Mouse (Mus musculus) adrenal gland, postnatal 36 days (tissue): Measurements from ENCODE around the gene Fbxw10. TPM values are rescaled to one million over a fixed set of nuclear protein-coding genes. Genes with fewer than 3 reads are reported as not detected.
A peak's percentile ranks its signal among the peaks of the same experiment; 100 is the strongest.

ENCODE experiments used
- DNase-seq, 2 experiments: peaks; one replicate each; pipeline ENCODE4 v3.0.0; 2021; ENCODE audit warnings: mixed read lengths in 1 of 2
- long read RNA-seq, 2 experiments: library from polyadenylated mRNA; stranded (forward); transcript quantifications; one replicate each; pipeline ENCODE4 v2.0.0; 2021; ENCODE audit warnings: borderline sequencing depth in 2 of 2
- total RNA-seq, 2 experiments: library from RNA; stranded (reverse); gene quantifications; 2 replicates each; pipeline ENCODE4 v1.2.3; 2021

The Fbxw10 gene
- total RNA-seq = under 1 TPM; 0.72 to 0.83 TPM
- long read RNA-seq, experiment 1, partial matches to known transcripts = 0 of 1 reads
- long read RNA-seq, experiment 1, other reads (novel, unspliced or antisense) = 1 of 1 reads
- long read RNA-seq, experiment 2 = 0 reads

DNA sequence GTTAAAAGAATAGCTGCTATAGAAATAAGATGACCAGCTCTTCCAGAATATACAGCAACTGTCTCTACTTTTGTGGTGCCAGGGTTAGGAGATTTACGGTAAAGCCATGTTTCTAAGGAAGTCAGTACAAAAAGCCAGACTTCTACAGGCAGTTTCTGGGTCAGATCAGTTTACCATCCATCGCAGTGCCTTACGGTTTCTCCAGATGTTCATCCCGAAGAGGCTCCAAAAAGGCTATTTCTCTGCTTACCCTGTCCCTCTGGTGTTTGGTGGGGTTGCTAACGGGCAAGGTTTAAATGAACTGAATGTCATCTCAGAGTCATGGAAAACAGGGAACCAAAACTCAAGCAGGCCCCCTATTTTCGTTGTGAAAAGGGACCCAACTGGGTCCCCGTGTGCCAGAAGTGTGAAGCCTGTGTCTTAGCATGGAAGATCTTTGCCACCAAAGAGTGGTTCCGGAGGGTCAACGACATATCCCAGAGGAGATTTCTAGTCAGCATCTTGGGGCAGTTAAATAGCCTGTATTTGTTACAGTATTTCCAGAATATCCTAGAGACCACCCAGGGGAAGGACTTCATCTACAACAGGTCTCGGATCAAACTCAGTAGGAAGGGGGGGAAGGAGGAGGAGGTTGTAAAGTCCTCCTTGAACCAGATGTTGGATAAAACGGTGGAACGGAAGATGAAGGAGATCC is at the start of gene Fbxw10:
Gene Fbxw10 (plus strand): TSS at position 109 of the 694 bp plus-strand sequence.
- DNase-seq = no peak

DNA sequence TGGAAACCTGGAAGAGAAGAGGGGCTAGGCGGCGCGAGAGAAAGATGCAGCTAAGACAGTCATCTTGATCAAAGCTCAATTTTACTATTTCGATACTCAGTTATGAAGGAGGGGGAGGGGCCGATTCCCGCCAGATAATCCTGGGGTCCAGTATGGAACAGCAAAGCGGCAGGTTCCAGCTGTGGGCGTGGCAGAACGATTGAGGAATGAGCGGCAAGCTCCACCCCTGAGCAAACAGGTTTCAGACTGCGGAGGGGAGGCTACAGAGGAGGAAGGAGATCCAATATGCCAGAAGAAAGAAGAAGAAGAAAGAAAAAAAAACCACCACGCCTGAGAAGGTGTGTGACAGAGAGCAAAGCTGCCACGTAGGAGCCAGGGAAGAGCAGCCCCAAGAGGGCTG is 42.8 kb upstream of the Fbxw10 start:
- no peak for DNase-seq

DNA sequence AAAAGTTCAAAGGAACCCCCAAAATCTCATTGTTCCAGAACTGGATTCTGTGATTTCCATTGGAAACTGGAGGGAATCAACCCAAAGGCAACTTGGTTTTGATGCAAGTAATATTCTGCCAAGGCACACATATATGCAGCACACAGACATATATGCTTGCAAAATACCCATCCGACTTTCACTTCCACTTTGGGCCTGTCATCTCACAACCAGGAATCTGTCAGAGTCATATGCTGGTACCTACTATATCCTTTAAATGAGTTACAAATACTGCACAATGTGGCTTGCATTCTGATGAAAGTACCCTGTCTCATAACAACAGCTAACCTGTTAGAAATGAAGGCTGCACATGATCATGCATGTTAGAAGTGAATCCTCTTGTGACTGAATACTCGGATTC is 38.9 kb upstream of the Fbxw10 start:
- no peak for DNase-seq

DNA sequence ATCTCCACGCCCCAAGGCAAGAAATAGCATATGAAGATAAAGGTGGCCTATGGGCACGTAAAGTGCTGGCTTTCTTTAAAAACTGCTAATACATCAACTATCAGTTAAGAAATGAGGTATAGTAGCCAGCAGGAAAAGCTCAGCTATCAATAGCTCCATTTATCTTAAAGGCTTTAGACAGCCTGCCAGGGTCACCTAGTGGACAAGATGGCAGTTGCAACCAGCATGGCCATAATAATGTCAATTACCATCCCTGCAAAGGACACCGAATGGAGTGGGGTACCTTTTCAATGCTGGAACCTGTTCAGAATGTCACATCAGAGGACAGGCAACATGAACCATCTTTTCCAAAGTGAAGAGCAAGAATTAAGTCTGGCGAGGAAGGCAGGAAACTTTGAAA is 37.7 kb upstream of the Fbxw10 start:
- DNase-seq = peak in 1 of 2 experiments; percentile 16

DNA sequence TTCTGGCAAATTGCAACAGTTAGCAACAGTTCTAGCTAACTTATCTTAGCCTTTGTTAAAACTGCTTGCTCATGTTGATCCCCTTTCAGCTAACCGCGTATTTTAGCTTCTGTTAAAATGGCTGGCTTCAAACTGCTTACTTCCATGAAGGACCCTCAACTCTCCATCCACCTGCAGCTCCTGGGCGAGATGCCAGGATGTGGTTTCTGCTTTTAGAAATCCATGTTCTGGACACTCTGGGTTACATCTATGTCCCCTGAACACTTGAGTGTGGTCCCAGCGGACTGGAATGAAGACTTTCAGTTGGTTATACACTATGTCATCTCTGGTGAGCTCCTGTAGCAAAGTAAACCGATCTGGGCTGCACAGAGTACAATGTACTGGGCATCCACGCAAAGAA is 34.6 kb upstream of the Fbxw10 start:
- no peak for DNase-seq

DNA sequence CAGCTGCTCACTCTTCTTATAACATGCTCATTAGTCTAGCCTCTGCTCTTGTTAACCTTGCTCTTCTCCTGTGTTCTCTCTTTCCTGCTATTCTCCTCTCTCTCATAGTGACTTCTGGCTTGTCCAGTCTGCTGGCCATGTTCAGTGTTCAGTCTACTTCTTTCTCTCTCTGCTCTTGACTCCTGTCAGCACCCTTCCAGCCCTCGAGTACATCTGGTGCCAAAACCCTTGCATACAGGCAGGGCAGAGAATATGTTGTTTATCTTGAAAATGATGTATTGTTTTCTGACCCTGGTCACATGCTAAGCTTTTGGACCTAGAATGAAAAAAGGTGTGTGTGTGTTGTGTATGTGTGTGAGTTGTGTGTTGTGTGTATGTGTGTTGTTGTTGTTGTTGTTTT is 33.4 kb upstream of the Fbxw10 start:
- DNase-seq = no peak

DNA sequence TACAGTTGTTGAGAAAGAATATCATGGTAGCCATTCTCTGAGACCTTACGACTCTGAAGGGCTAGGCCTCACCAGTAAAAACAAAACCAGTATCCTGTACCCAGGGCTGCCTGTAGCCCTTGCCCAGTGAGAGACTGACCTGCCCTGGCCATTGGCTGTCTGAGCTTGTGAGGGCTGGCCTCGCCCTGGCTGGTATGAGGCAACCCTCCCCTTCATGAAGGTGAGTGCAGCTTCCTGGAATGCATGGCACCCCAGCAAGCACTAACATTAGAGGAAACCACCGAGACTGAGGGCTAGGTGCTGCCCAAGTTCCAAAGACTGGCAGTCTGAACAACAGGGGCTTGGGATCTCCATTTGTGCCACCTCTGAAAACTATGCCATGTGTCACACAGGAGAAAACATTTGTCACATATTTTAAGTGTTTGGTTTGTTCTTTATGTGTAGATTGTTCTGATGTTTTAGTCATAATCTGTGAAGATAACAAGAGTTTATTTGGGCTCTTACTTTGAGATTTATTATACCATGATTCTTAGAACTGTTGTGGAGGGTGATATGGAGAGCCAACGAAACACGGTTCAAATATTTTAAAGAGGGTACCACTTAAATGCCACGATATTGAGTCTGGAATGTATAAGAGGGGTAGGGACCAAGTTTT is 32.8 kb upstream of the Fbxw10 start:
- DNase-seq = no peak

DNA sequence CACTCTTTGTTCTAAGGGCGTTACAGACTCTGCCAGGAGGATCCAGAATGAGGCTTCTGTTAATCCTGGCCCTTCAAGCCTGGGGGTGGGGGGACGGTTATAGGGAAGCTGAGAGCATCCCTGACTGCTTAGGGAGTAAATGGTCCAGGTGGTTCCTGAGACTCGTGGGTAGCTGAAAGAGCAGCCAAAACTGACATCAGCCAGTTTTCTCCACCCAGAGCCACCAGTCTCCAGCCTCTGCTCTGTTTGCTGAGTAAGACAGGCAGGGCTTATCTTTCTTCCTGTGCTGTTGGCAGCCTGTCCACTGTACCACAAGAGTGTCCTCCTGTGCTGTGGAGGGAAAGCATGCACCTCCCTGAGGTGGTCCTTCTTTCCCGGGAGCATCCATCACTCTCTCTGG is 32.2 kb upstream of the Fbxw10 start:
- DNase-seq = no peak

DNA sequence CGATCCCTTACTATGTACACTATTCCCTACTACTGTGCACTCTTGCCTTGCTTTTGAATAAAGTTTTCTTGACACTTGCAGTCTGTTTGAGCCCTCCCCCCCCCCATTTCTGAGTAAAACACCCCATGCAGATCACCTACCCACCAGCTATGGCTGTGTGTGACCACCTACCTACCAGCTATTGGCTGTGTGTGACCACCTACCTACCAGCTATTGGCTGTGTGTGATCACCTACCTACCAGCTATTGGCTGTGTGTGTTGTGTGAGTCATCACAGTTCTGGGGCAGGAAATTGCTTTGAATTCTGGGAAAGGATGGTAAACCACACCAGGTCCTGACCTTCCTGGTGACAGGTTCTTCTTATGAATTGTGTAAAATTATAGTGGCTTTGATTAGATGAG is 31.4 kb upstream of the Fbxw10 start:
- DNase-seq = no peak

DNA sequence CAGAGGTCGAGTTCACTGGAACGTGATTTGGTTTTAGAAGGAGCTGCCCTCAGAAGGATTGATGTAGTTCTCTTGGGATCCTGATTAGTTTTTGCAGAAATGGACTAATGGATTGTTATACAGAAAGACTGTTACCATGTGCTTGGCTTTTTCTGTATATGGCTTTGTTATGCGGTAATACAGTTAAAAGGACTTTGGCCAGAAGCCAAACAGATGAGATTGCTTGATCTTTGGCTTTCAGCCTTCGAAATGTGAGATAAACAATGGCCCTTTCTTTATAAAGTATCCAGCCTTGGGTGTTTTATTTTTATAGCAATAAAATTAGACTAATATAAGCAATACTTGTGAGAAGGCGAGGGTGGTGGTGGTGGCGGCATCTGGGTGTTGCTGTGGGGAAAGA is 30.3 kb upstream of the Fbxw10 start:
- no peak for DNase-seq

DNA sequence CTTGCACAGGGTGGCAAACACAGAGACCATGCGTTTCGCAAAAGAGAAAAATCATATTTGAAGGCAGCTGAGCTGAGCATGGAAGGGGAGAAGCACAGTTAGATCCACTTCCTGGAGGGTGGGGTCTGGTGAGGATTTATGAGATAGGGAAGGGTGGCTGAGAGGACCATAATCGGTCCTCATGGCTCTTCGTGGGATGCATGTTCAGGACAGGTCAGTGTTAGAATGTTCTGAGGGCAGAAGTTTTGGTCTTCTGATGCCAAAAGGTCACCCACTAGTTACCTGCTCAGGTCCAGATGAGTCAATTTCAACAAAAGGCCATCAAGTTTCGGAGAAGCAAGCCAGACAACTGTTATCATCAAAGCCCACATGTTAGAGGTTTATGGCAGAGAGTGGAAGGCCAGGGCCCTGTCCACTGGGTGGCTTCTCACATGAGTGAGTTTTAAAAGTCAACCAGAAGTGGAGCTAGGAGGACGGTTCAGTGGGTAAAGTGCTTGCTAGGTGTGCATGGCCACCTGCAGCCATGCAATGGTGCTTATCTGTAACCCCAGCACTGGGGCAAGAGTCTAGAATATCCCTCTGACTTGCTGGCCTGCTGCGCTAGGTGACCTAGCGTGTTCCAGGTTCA is 27.7 kb upstream of the Fbxw10 start:
- DNase-seq = no peak

DNA sequence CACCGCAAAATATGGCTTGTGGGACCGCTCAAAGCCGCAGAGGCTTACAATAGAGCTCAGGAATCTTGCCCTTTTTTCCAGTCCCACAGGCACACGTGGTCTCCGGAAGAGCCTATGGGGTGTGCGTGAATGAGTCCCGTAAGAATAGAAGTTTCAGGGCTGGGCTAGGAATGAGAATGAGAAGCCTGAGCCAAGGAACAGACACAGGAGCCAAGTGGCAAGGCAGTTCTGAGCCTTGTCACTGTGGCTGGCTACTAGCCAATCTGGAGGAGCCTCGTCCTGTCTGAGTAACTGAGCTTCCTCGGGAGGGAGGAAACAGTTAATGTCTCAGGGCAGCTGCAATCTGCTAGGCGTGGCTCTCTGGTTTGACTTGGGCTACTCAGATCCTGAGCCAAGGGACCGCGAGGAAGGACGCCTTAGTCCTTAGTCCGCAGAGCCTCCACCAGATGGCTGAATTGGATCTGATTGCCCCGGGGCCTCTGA is 26.8 kb upstream of the Fbxw10 start, which contains the start of gene Trim16:
Gene Trim16 (plus strand): TSS at position 173 of the 483 bp plus-strand sequence.
- DNase-seq = peak; percentile 73 to 80

DNA sequence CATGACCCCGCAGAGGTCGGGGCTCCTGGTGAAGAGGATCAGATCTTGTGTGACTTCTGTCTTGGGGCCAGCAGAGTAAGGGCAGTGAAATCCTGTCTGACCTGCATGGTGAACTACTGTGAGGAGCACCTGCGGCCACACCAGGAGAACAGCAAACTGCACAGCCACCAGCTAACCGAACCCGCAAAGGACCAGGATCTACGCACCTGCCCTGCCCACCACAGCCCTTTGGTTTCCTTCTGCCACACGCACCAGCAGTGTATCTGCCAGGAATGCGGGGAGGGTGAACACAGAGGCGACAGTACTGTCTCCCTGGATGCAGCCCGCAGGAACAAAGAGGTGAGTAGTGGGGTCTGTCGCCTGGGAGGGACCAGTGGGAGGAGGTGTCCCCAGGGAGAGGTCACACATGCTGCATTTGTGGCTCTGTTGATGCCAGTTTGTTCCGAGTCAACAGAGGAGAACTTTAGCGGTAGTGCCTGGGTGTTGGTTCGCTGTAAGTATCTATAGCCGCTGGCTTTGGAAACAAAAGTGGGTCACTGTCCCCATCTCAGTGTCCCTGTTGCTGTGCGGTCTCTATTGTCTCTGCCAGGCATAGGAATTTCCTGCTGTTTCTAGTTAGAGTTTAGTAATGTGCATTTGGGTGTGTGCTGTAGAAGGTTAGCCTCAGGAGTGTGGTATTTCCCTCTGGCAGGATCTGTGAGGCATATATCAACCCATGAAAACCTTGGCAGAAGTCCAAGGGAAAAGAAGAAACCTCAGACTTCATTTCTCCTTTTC is 26.0 kb upstream of the Fbxw10 start:
- peak; percentile 15 to 23 for DNase-seq

DNA sequence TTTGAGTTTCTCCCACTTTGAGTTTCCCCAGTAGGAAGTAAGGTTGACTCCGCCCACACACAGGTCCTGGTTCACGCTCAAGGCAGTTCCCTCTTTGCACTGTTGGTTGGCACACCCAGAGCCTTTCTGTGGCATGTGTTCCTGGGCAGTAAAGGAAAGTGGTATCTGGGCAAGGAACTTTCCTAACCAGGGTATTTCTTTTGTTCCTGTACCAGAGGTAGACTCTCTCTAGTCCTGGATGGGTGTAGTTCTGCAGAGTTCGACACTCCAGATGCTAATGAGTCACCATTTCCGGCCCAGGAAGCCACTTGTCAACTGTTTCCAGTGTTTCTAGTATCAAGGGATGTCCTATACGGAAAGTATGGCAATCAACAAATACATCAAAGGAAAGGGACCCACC is 25.0 kb upstream of the Fbxw10 start:
- DNase-seq = peak; percentile 26 to 27

DNA sequence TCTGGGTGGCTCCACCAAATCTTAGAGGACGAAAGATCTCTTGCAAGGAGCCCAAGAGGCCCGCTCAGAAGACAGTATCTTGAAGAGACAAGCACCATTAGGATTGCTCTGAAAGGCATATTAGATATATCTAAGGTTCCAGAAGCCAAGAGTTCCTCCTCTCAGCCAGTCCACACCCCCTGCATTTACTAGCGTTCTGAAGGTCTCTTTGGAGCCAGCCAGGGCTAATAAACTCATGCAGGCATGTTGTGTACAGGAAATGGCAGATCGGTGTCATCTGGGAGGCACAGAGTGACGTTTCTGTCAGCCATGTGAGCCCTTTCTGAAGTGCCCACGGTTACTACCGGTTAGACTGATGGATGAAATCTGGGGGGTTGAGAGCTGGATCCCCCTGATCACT is 22.7 kb upstream of the Fbxw10 start:
- no peak for DNase-seq

DNA sequence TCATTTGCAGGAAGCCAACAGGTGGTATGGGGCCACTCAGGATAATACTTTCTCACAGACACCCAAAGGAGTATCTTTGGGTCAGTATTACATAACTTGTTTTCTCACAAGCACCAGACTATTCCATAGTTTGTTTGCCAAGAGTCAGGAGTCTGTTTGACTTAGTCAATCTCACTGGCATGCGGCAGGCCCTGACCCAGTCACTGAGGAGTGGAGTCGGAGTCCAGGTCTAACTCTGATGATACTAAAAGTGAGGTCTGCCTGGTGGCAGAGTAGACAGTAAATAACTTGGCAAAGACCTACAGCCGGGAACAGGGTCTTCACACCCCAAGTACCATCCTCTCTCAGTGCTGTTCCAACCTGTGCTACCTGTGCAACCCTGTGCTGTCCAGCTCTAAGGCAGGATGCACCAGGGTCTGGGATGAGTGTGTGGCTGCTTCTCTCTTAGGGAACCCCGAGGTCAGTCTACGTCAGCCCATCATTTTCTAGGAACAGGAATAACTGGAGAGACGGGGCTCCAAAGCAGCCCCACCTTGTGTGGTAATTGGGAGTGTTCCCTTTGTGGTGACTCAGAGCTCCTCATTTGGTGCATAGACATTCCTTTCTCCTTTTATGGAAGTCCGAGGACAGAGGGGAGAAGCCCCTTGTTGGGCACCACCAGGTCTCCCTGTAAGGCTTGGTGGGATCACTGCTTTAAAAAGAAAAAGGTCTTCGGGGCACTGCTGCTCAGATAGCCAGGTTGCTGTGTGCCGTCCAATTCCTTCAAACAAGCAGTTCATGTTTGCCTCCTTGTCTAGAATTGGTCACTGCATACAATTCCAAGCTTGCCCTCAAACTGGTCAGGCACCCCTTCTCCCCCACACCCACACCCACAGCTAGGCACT is 21.4 kb upstream of the Fbxw10 start:
- no peak for DNase-seq

DNA sequence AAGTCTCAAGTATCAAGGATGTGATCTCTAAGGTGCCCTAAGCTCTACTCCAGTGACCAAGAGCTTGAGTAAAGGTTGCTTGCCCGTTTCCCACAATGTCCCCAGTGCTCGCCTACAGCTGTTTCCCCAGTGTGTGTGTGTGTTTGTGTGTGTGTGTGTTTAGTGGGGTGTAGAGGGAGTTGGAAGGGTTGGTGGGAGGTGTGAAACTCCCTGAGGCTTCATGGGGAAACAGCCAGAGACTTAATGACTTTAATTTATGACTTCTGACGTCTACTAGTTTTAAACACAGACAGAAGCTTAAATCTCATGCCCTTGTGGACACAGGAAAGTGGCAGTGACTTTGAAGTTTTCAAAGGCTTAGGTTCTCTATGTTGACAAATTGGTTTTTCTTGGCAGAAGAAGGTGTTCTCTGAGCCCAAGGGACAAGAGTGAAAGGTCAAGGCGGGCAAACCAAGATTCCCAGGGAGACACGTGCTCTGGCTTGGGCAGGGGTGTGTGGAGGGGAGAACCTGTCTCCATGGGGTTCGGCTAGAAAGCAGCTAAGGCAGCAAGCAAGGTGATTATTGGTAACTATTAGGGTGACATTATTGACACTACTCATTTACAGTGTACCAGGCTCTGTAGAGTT is 20.6 kb upstream of the Fbxw10 start:
- peak; percentile 56 to 72 for DNase-seq

DNA sequence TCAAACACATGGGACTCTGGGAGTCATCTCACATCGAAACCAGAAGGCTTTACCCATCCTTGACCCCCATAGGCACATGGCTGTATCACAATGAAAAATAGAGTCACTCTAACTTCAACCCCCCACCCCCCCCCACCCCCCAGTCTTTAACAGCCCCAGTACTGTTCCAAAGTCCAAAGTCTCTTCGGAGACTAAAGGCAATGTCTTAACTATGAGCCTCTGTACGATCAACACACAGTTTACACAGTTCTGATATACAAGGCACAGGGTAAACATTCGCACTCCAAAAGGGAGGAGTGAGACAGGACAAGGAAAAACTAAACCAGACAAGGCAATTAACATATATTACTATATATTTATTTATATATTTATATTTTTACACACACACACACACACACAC is 19.7 kb upstream of the Fbxw10 start:
- DNase-seq = no peak

DNA sequence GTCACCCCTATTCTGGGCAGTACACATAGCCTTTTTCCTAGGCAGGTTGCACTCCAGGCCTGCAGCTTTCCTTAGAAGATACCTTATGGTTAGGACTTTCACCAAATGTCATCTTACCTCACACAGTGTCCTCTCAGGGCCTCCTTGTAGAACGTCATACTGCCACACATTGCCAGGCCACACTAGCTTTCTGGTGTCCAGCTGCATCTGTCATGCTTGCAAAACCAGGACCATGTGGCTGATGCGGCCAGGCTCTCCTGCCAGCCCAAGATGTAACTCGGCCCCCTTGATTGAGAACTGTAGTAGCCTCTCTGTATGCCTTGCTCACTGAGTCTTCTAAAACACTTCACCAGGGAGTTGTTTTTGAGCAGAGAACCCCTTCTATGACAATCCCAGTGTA is 19.0 kb upstream of the Fbxw10 start:
- no peak for DNase-seq

DNA sequence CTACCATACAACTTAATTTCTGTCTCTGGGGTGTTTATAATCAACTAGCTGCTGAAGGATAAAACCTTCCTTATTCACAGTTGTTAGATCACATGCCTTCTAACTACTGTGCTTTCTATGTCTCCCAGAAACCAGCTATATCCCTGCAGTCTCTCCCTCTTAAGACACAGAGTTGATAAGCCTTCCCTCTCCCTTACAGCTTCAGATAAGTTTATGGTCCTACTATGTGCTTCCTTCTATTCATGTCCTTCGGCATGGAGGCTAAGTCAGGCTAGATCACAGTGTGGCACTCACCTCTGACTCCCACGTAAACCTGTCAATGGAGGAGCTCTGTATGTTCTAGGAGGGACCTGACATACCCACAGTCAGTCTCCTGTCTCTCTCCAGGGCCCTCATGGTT is 16.5 kb upstream of the Fbxw10 start:
- DNase-seq = no peak

DNA sequence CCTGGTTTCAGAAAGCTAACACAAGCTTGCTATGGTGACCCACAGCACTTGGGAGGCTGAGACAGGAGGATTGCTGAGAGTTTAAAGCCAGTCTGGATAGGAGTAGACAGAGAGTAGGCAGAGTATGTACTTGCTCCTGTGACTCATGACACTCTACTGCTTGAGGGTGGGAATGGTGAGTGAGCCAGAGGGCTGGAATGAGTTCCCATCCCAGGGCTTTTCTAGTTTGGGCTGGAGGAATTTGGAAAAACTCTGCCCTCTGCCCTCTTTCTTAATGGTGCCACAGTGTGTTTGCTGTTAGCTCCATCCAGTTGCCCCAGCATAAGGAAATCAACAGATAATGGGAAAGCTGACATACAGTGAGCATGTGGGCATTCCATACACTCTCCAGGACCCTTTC is 15.0 kb upstream of the Fbxw10 start:
- no peak for DNase-seq
